Mouse (Mus musculus): ENCODE measurements at regions not wholly inside any gene's neighbourhood (a gene's known extent, or its start where the extent isn't known, plus 50 kb on each side); places are given as distances from the start of the nearest gene placed in this dataset.

GRCm38 (mm10) chr13:112008806-112009205 lies 200.0 kb upstream of the Map3k1 start:
- TF ChIP-seq POLR2A (IDR thresholded peaks at IDR 0.05; ENCODE audit: low read depth, low read length) (no peak), CTCF (IDR thresholded peaks at IDR 0.05; ENCODE audit: extremely low read depth, insufficient read length, insufficient replicate concordance, low read depth, low read length) (no peak)

Measured in small intestine, adult 2 months (tissue).